Mouse (Mus musculus) mesoderm, embryonic 11.5 days (tissue): ENCODE measurements around the gene Herc6.
"Not testable (repeated sequence)": the region's sequence is repeated elsewhere in the genome, so short reads cannot be mapped to it uniquely, and the experiment has no call there.

Experiments used
- DNase-seq: peaks from one replicate; pipeline ENCODE4 v3.0.0-alpha.2; 2012; ENCODE audit warnings: low read depth, low spot score

Gene Herc6

DNA sequence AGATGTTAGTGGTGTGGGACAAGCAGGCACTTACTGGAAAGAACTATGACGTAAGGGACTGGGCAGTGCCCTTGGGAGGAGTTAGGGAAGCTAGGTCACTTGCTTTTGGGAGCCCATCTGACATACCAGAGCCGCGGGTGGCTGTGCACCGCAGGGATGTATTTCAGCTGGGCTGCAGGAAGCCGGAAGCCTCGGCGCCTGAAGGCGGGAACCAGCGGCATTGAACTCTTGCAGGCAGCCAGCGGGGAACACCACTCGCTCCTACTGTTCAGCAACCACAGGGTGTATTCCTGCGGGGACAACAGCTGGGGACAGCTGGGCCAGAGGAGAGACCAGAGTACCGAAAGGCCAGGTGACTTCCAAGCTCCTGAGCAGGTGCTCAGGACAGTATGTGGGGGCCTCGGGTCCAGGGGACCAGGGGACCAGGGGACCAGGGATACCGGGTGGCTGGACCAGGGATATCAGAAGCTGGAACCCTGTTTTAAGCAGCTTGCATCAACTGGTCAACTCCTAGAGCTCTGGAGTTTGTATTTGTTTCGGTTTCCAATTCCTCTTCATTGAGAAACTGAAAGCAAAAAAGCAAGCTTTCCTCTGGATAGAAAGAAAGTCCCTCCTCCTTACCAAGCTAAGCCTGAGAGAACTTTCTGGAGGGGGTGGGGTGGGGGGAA, at the start of gene Herc6:
Gene Herc6 (plus strand): TSS at position 120 of the 668 bp plus-strand sequence.
- peak; percentile 68 for DNase-seq

DNA sequence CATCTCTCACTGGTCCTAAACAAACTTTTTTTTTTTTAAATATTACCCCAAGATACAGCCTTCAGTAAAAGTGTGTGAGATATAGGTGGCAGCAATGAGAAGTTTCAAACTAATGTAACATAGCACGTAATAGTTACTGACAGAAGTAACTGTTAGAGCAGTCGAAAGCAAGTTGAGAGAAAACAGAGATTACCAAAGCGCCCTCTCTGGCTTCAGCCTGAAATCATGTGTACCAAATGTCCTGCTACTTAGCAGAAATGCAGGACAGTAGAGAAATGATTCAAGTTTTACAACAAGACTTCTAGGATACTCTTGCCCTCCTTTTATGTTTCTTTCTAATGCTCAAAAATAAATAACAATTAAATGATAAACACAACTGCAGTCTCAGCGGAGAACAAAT, 49.8 kb upstream of the Herc6 start:
- no peak for DNase-seq

DNA sequence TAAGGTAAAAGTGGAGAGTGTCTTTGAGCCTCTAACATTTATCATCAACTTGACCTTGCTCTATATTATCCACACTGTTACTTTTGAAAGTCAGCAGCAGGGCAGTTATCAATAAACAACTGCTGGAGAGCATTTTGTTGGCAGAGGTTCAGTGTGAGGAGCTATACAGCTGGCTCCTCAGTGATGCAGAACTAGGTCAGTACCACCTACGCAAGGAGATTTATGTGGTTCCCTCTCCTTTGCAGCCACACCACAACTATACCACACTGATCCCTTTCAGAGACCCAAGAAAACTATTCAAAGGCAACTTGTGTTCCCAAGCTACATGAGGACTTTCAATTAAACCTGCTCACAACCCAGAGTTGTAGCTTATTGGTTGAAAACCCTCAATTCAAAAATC, 49.4 kb upstream of the Herc6 start:
- no peak for DNase-seq

DNA sequence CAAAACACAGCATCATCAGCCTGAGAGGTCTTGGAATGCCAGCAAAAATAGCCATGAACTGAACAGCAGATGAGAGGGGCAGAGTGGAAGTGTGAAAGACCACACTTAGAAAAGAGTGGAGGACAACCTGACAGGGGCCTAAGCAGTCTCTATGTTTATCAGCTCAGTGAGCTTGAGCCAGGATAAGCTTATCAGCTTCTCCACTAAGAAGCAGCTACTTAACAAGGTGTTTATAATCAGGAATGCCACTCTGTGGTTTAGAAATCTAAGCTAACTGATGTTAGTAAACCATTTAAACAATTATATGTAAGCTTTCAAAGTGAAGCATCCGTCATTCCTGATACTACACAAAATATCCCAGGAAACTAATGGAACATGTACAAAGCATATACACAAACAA, 48.8 kb upstream of the Herc6 start:
- DNase-seq = no peak

DNA sequence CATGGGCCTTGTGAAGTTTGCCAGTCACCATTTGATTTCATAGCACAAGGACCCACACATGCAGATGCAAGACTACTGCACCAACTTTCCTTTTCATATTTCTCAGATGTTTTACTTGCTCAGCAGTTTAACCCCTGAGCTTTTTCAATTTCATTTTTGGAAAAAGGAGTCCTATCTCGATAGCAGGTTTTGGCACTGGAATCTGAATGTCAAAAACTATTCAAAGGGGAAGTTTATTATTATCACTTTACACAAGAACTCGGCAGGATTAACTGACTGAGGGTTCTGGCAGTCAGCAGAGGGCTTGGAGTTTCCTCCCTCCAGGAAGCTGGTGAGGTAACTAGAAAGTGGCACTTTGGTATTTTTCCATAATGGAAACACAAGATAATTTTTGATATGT, 47.4 kb upstream of the Herc6 start:
- no peak for DNase-seq

DNA sequence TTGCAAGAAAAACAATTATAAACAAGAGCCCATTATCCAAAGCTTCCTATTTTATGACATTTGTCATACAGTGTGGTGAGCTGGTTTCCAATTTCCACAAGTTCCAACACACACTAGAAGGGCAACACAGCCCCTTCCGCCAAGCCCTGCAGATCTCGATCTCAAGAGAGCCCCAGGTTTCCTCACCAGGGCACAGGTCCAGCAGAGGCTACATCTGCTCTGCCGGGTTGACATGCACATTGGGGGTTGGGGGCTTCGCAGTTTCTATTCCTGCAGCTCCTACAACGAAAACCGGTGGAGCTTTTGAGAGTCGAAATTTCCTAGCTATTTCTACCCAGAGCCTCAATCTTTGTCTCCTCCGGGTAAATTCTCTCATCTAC, 46.6 kb upstream of the Herc6 start:
- peak; percentile 4 for DNase-seq

DNA sequence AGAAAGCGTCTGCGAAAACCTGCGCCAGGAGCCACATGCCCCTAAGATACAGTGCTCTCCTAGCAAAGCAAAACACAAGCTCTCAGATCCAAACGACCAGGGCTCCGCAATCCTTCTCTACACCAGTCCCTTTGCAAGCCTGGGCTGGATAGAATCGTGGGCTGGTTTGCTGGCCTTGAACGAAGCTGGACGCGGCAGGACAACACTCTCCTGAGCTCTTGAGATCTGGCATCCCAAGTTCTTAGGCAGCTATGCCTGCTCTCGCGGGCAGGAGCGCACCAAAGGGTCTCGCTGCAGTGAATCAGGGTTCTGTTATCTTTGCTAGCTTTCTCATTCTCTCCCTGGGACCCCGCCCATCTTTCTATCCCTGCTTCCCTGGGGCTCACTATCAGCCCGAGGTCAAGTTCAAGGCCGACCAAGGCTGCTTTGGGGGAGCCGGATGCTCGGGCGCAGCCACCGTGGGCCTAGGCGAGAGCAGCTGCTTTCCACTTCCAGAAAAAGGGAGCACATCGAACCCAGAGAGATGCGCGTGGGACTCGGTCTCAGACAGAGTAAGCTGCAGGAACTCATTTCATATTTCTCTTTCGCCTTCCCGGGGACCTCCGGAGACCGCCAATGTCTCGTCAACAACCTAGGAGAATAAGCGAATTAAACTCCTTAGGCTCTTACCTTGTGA, 46.1 kb upstream of the Herc6 start:
- peak; percentile 61 for DNase-seq

DNA sequence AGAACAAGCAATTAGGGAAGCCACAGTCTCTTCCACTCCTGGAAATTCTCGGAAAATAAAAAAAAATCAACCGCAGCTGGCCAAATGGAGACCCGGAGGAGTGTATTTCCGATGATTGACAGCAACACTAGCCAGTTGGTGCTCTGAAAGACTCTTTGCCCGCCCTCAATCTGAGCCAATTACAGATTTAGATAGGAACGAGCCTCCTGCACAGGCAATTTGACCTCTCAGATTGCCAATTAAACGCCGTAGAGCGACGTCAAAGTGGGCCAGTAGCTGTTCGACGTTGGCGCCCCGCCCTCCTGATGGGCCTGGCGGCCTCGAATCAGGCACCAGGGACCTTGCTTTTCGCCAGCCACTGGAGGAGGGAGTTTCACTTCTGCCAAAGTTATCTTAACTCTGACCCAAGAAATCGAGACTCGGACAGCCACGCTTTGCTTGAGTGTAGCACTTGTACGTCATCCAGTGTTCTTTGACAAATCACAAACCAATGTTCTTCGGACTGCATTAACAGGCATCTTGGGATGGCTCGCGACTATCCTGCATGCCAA, 45.3 kb upstream of the Herc6 start, which contains the start of gene Ppm1k:
Gene Ppm1k (minus strand): TSS at position 83 of the 551 bp plus-strand sequence.
- DNase-seq = peak; percentile 98

DNA sequence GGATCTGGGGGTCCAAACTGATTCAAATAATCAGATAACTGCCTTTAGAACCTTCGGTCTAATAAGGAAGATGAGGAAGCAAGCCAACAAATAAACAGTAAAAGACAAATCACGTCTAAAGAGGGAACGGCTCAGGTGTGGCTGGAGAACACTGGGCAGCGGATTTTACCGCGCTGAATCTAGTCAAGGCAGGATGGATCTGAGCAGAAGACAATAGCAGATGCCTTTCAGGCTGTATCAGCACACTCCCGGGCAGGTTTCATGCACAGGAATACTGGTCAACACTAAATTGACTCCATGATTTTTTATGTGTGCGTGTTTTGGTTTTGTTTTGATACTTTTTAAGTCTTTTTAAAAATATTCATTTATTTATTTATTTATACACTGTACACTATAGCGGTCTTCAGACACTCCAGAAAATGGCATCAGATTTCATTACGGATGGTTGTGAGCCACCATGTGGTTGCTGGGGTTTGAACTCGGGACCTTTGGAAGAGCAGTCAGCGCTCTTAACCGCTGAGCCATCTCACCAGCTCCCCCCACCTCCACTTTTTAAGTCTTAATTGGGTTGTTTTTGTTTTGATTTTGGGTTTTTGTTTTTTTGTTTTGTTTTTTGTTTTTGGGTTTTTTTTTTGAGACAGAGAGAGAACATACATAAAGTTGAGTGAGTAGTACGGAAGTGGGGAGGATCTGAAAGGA, 44.7 kb upstream of the Herc6 start:
- DNase-seq = peak; percentile 19

DNA sequence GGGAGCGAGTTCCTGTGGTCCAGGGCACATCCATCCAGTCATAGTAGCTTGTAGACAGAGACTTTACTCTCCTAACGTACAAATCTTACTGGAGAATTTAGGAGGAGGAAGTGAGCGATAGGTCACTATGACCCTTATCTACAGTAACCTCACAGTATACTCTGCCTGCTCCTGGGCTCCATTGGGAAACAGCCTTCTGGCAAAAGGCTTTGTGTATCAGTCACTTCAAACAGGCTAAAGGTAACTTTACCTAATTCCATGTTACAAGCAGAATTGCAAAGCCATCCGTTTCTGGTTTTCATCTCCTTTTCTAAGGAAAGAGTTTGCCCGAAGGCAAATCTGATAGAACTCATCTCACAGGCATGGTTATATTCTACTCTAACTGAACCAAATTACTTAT, 42.9 kb upstream of the Herc6 start:
- DNase-seq = no peak

DNA sequence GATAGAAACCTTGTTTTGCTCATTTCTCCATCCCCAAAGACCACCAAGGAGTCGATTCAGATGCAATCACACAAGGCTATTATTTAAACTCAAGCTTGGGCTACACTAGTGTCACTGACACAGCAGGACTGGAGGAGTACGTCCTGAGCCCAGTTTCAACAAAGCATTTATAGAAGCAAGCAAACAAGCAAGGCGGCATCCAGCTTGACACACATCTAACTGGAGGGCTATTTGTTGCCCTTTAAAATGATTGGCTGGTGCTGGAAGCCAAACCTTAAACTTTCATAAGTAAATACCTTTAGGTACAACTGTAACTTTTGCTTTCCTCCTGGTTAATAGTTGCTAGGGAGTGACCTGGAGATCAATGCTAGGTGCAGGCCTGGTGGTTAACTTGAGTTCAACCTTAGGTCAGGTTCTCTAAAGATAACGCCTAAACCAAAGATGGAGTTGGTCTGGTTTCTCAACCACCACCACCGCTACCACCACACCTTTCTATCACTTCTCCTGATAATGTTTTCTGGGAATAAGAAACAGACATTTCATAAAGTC, 39.8 kb upstream of the Herc6 start:
- DNase-seq = no peak

DNA sequence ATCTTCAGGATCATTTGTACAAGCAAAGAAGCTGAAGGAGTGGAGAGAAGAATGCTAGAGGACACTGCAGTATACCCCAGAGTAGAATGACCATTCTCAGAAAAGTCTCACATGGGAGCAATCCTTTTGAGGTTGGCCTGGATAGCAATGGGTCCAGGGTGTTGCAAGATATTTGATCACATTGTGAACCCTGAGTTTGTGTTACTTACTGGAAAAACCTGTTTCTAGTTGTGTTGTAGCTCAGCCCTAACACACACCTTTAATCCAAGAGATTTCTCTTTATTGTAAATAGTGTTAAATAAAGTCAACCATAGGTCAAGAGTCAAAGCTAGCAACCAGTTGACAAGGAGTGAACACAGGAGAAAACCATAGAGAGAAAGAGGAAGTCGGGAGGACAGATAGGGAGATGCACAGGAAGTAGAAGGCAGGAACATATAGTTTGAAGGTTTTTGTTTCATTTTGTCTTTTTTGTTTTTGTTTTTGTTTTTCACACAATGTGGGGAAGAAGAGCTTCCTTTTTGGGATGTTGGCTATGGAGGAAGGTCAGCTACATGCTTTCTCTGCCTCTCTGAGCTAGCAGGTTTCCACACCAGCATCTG, 39.0 kb upstream of the Herc6 start:
- no peak for DNase-seq

DNA sequence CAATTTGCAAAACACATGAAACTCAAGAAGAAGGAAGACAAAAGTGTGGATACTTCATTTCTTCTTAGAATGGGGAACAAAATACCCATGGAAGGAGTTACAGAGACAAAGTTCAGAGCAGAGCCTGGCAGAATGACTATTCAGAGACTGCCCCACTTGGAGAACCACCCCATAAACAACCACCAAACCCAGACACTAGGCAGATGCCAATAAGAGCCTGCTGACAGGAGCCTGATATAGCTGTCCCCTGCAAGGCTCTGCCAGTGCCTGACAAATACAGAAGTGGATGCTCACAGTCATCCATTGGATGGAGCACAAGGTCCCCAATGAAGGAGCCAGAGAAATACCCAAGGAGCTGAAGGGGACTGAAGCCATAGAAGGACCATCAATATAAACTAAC, 37.2 kb upstream of the Herc6 start:
- DNase-seq = not testable (repeated sequence)

DNA sequence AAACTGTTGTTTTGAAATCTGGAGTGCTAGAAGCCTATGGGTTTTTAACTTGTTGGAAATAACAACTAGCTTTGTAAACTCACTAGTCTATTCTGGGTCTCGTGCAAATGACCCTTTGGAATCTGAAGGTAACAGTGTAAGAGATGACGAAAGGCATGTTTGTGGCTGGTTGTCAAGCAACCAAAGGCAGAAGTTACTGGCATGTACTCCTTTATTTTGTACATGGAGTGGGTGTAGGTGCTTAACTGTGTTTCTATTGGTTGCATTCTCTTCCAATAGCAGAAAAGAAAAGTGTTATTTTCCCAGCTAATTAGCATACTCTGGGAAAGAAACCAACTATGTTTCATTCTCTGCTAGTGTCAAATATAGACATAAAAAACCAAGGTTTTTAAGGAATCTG, 35.9 kb upstream of the Herc6 start:
- DNase-seq = no peak

DNA sequence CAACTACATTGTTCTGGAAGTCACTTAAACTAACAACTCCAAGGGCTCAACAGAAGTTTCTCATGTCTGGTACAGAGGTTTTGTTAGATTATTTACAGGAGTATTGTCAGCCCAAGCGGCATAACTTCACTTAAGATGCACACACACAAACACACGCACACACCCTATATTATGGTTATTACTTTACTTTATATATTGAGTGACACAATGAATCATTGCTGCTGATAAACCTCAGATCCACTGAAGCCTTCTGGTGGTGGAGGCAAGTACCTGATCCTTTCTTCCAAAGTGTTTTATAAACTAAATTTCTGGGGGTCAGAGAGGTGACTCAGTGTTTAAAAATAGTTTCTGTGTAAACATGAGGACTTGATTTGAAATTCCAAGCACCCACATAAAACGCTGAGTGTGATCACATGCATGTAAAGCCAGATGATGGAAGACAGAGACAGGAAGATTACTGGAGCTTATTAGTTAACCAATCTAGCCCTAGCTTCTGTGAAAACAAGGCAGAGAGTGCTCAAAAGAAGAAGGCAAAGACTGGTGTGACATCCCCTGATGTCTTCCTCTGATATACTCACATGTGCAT, 29.5 kb upstream of the Herc6 start:
- DNase-seq = no peak

DNA sequence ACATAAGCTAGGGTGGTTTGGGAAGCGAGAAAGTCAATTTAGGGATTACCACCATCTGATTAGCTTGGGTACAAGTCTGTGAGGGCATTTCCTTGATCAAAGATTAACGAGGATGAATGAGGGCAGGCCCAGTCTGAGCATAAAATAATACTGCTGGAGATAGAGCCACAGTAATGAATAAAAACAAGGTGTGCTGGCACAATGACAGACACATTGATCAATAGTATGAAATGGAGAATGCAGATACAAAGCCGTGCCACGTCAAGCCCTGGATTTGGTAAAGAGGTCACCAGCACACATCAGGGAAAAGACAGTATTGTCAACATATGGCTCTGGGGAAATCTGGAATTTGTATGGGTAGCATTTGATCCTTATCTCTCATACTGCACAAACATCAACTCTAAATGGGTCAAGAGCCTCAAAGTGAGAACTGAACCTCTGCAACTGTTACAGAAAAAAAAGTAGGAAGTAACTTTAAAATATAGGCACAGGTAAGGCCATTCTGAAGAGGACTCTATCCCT, 22.9 kb upstream of the Herc6 start:
- DNase-seq = no peak

DNA sequence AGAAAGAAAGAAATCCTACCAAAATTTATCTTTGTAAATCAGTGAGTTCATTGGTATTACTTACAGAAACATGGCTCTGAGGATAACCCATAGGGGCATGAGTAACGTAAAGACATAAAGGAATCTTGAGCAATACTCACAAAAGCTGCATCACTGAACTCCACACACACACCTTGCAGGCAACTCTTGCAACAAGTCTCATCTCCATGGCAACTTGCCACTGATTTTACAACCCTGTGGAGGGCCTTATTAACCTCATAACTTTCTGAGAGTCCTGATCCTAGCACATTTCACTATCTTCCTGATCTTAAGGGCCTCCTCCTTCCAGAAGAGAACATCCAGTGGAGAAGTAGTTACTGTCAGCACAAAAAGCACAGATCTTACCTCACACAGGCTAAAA, 17.3 kb upstream of the Herc6 start:
- DNase-seq = no peak

DNA sequence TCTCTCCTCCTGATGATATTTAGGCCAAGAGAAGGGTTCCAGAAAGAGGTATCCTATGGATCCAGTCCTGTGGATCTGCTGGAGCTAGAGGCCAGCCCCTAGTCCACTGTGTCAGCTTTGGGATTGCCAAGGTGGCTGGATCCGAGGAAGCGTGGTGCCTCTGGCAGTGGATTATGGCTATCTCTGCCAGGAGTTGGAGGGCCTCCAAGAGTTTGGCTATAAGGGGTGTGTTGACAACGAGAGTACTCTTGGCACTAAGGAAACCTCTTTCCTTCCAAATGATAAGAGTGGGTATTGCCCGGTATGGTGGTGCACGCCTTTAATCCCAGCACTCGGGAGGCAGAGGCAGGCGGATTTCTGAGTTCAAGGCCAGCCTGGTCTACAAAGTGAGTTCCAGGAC, 15.3 kb upstream of the Herc6 start:
- DNase-seq = no peak

DNA sequence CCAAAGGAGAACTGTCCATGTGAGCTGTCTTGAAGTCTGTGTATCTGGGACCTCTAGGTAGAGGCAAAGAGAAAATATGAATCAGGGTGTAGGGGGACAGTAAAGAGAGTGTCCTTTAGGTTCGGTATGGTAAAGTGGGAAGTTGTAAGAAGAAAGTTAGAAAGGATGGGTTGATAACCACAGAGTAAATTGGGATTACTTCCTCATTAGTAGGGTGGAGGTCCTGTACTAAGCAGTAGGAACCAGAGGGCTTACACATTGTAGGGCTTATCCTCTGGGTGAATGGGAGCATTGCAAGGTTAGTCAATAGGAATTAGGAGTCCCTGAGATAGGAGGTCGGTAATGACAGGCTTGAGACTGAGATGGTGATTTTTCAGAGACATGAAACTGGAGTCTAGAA, 13.2 kb upstream of the Herc6 start:
- DNase-seq = no peak

DNA sequence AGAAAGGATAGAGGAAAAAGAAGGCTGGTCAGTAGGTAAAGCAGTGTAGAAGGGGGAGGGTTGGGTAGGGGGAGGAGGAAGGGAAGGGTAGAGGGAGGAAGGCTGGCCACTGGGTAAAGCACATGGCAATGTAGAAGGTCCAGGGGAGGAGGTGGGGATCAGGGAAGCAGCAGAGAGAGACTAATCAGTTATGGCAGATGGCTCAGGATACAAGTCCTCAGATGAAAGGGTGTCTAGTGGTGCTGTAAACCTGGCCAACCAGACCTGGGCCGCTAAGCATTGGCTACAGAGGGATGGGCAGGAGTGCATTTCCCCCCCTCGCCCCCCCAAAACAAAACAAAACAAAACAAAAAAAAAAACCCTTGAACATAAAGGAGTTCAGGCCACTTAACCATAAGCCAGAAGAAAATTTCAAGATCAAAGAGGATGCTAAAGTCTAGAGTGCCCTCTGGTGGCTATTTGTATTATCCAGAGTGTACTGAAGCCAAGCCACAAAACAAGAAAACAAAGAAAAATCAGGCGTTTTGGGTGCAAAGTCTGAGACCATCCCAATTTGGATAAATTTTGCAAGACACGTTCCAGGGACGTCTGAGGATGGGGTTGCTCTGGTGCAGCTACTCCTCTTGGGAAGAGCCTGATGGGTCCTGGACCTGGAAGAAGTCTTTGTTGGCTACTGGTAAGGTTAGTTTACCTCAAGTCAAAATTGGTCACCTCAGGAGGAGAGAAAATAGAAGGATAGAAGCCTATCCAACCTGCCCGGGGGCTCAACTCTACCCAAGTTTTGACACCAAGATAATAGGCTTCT, 10.4 kb upstream of the Herc6 start:
- peak; percentile 59 for DNase-seq
